Mouse (Mus musculus): ENCODE results near the gene Slc44a5. TPM values are rescaled to one million over a fixed set of nuclear protein-coding genes. Genes with fewer than 3 reads are reported as not detected.

The Slc44a5 gene
- polyA plus RNA-seq, 1 experiment = not detected

- peaks cover 7% of the 10 kb centered on the region for H3K4me1 ChIP-seq (ENCODE audit: control insufficient read depth, insufficient read depth, low read length)
- H3K4me3 ChIP-seq (ENCODE audit: insufficient read depth, low read length) = peak overlapping the region; percentile 90
- H3K27ac ChIP-seq (ENCODE audit: insufficient read depth, low read depth, low read length) = no peak overlapping the region
- TF ChIP-seq POLR2A (IDR thresholded peaks at IDR 0.05; ENCODE audit: borderline replicate concordance, low read depth, low read length) (no peak), CTCF (IDR thresholded peaks at IDR 0.05; ENCODE audit: low read depth, low read length) (no peak)
Observed at GRCm38 (mm10) chr3:153943003-153943640, 30.1 kb upstream of the Slc44a5 start.

- no peak for TF ChIP-seq CTCF (IDR thresholded peaks at IDR 0.05; ENCODE audit: low read depth, low read length)
- no peak for TF ChIP-seq POLR2A (IDR thresholded peaks at IDR 0.05; ENCODE audit: borderline replicate concordance, low read depth, low read length)
- Histone ChIP-seq H3K4me3 (ENCODE audit: insufficient read depth, low read length) (peak overlapping the region; percentile 90), H3K27ac (ENCODE audit: insufficient read depth, low read depth, low read length) (peak overlapping the region; percentile 80), H3K4me1 (ENCODE audit: control insufficient read depth, insufficient read depth, low read length) (peaks cover 7% of the 10 kb centered on the region)
Observed at GRCm38 (mm10) chr3:153943901-153944334, 29.3 kb upstream of the Slc44a5 start.

GRCm38 (mm10) chr3:153944335-153944990 is 28.8 kb upstream of the Slc44a5 start, which contains the start of gene Acadm:
Gene Acadm, minus strand, starts transcription at chr3:153944632.
- peak; percentile 81 for TF ChIP-seq POLR2A (IDR thresholded peaks at IDR 0.05; ENCODE audit: borderline replicate concordance, low read depth, low read length)
- TF ChIP-seq CTCF (IDR thresholded peaks at IDR 0.05; ENCODE audit: low read depth, low read length) = no peak
- H3K4me3 ChIP-seq (ENCODE audit: insufficient read depth, low read length) = peak within 1 kb of the TSS; percentile 90
- peak within 1 kb of the TSS; percentile 80 for H3K27ac ChIP-seq (ENCODE audit: insufficient read depth, low read depth, low read length)
- peaks cover 7% of the 10 kb centered on the region for H3K4me1 ChIP-seq (ENCODE audit: control insufficient read depth, insufficient read depth, low read length)

DNA sequence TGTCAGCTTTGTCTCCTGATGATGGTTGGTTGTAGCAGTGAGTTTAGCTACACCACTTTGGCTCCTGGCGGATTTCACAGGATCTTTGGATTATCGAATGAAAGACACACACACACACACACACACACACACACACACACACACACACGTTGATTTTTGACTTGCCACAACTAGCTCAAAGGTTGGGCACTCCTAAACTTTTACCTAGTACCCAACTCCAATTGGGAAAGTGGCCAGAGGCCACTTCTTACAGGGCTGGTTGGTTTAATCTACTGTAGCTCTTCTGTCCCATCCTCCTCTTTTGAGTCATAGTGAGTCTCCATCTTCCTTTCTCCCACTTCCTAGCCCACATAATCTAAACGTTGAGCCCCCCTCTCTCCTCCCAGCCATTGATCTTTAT is 26.0 kb upstream of the Slc44a5 start:
- Histone ChIP-seq H3K27ac (ENCODE audit: insufficient read depth, low read depth, low read length) (no peak overlapping the region), H3K4me3 (ENCODE audit: insufficient read depth, low read length) (no peak overlapping the region), H3K4me1 (ENCODE audit: control insufficient read depth, insufficient read depth, low read length) (peaks cover 7% of the 10 kb centered on the region)
- no peak for TF ChIP-seq CTCF (IDR thresholded peaks at IDR 0.05; ENCODE audit: low read depth, low read length)
- no peak for TF ChIP-seq POLR2A (IDR thresholded peaks at IDR 0.05; ENCODE audit: borderline replicate concordance, low read depth, low read length)

DNA sequence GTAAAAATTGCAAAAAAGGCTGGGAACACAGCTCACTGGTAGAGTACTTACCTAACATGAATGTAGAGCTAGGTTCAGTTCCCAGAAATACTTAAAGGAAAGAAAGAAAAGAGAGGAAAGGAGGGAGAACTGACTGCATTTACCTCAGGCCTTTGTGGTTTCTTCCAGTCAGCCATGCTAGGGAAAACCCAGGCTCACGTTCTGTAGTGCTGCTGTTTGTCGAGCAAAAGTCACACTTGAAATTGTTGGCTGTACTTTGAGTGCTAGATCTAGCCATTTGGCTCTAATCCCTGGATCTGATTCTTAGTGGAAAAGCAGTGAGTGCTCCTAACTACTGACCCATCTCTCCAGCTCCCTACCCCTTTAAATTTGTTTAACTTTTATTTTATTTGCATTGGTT is 25.1 kb upstream of the Slc44a5 start:
- Histone ChIP-seq H3K27ac (ENCODE audit: insufficient read depth, low read depth, low read length) (no peak overlapping the region), H3K4me1 (ENCODE audit: control insufficient read depth, insufficient read depth, low read length) (no peaks in the 10 kb centered on the region), H3K4me3 (ENCODE audit: insufficient read depth, low read length) (no peak overlapping the region)
- no peak for TF ChIP-seq POLR2A (IDR thresholded peaks at IDR 0.05; ENCODE audit: borderline replicate concordance, low read depth, low read length)
- no peak for TF ChIP-seq CTCF (IDR thresholded peaks at IDR 0.05; ENCODE audit: low read depth, low read length)

DNA sequence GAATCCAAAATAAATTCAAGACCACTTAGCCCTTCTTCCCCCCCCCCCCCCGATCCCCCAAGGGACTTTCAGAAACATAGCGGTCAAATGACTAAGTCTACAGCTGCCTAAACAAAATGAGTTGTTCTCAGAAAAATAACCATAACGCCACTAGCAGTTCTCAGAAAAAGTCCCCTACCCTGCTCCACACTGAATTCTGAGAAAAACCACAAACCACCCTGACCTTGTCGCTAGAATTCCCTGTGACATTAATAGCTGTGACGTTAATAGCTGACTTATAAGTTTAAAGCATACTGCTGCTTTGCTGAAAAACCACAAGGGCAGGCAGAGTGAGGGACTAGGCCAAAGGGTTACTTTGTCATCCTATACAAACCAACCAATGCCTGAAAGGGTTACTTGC is 15.3 kb upstream of the Slc44a5 start:
- Histone ChIP-seq H3K4me3 (ENCODE audit: insufficient read depth, low read length) (no peak overlapping the region), H3K27ac (ENCODE audit: insufficient read depth, low read depth, low read length) (no peak overlapping the region), H3K4me1 (ENCODE audit: control insufficient read depth, insufficient read depth, low read length) (no peaks in the 10 kb centered on the region)
- TF ChIP-seq CTCF (IDR thresholded peaks at IDR 0.05; ENCODE audit: low read depth, low read length) (no peak), POLR2A (IDR thresholded peaks at IDR 0.05; ENCODE audit: borderline replicate concordance, low read depth, low read length) (no peak)

DNA sequence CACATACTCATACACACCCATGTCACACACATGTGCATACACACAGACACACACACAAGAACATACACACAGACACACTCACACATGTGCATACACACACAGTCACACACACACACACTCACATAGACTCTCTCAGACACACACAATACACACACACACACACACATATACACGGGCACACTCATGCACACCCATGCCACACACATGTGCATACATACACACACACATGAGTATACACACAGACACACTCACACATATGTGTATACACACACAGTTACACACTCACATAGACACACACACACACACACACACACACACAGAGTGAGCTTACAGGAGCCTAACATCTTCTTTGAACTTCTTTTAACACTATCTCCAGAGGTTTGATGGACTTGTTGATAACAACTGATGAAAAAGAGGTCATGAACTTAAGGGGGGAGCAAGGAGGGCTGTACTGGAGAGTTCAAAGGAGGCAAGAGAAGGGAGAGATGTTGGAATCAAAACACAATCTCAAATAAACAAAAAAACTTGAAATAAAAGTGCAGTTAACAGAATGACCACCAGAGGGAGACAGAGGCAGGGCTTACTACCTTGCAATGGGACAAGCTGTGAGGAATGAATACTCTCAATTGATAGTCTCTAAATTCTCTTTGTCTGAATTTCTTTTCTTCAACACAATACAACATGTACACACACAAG is 14.1 kb upstream of the Slc44a5 start:
- H3K4me1 ChIP-seq (ENCODE audit: control insufficient read depth, insufficient read depth, low read length) = no peaks in the 10 kb centered on the region
- no peak overlapping the region for H3K4me3 ChIP-seq (ENCODE audit: insufficient read depth, low read length)
- TF ChIP-seq CTCF (IDR thresholded peaks at IDR 0.05; ENCODE audit: low read depth, low read length) (no peak), POLR2A (IDR thresholded peaks at IDR 0.05; ENCODE audit: borderline replicate concordance, low read depth, low read length) (no peak)
- no peak overlapping the region for H3K27ac ChIP-seq (ENCODE audit: insufficient read depth, low read depth, low read length)

- Histone ChIP-seq H3K27ac (ENCODE audit: insufficient read depth, low read depth, low read length) (no peak overlapping the region), H3K4me1 (ENCODE audit: control insufficient read depth, insufficient read depth, low read length) (no peaks in the 10 kb centered on the region), H3K4me3 (ENCODE audit: insufficient read depth, low read length) (no peak overlapping the region)
- no peak for TF ChIP-seq CTCF (IDR thresholded peaks at IDR 0.05; ENCODE audit: low read depth, low read length)
- no peak for TF ChIP-seq POLR2A (IDR thresholded peaks at IDR 0.05; ENCODE audit: borderline replicate concordance, low read depth, low read length)
Observed at GRCm38 (mm10) chr3:153959731-153960207, 13.5 kb upstream of the Slc44a5 start.

GRCm38 (mm10) chr3:153960884-153961283 is 12.4 kb upstream of the Slc44a5 start:
- Histone ChIP-seq H3K4me3 (ENCODE audit: insufficient read depth, low read length) (no peak overlapping the region), H3K4me1 (ENCODE audit: control insufficient read depth, insufficient read depth, low read length) (no peaks in the 10 kb centered on the region), H3K27ac (ENCODE audit: insufficient read depth, low read depth, low read length) (no peak overlapping the region)
- TF ChIP-seq POLR2A (IDR thresholded peaks at IDR 0.05; ENCODE audit: borderline replicate concordance, low read depth, low read length) (no peak), CTCF (IDR thresholded peaks at IDR 0.05; ENCODE audit: low read depth, low read length) (no peak)
